Comparison of ENCODE assay signal across 8 mouse cellular contexts in genomic region chr4:149979819-149980308, GRCm38 (mm10). TPM values are rescaled to one million over a fixed set of nuclear protein-coding genes. Genes with fewer than 3 reads are reported as not detected.
DNase-seq lines count a peak whose midpoint lies in the region; ATAC-seq lines count a peak whose summit lies in the region.

No protein-coding gene starts in this region.

- H3K36me3 ChIP-seq in hindbrain, embryonic 15.5 days: no peaks in the 10 kb centered on the region

- peak overlapping the region; percentile 55; the same call in 1 of the 2 replicates for H3K27ac ChIP-seq in hindbrain, embryonic 15.5 days (replicated peaks)

- 0 out of 2 replicates have a peak overlapping the region, but pooled peaks have one; percentile 22 for H3K9ac ChIP-seq in hindbrain, embryonic 15.5 days

- peak; percentile 71 for DNase-seq in T-cell, adult 2 months (ENCODE audit: low spot score)
- DNase-seq in cerebellum, postnatal 14 days: peak; percentile 96
- DNase-seq in frontal cortex, postnatal 25 days (ENCODE audit: low spot score in 2 of 2): peak; percentile 83 to 91
- peak; percentile 81 for DNase-seq in left cerebral cortex, adult 11 months (ENCODE audit: low spot score)
- DNase-seq in lung, postnatal 36 days: peak; percentile 89
- peak; percentile 69 for DNase-seq in retina, postnatal 7 days (ENCODE audit: low read depth, low spot score)
- peak; percentile 72 for DNase-seq in urinary bladder, postnatal 25 days (ENCODE audit: low spot score)

- peak overlapping the region; percentile 53 for H3K4me2 ChIP-seq in hindbrain, embryonic 15.5 days

- H3K9me3 ChIP-seq in hindbrain, embryonic 15.5 days: no peaks in the 10 kb centered on the region

- H3K4me3 ChIP-seq in hindbrain, embryonic 15.5 days: peak overlapping the region; percentile 21

- peak; percentile 46; the same call in 1 of the 2 replicates for ATAC-seq in hindbrain, embryonic 15.5 days (ENCODE audit: low FRiP score, low read depth)

- H3K4me1 ChIP-seq in hindbrain, embryonic 15.5 days (replicated peaks): peaks cover 24% of the 10 kb centered on the region

- WGBS in hindbrain, embryonic 15.5 days: 3% methylated on average over 12 of the region's 12 CpGs

- H3K27me3 ChIP-seq in hindbrain, embryonic 15.5 days: no peaks in the 10 kb centered on the region

RNA-seq across cellular contexts. Expression of gene Spsb1, which starts 25.0 kb away (rescaled TPM):
- polyA plus RNA-seq in hindbrain, embryonic 15.5 days (2015; fragmentation: Nextera tagmentation; extraction: Ambion mirVana): 7.4 and 9.5 TPM in 2 replicates

RNA-seq across cellular contexts. Expression of gene H6pd, which starts 29.0 kb away (rescaled TPM):
- polyA plus RNA-seq in hindbrain, embryonic 15.5 days (2015; fragmentation: Nextera tagmentation; extraction: Ambion mirVana): 3.0 and 3.4 TPM in 2 replicates

Comparison
In these comparisons a context has a peak if more than half of its experiments do, and no peak if none do; other contexts are left out.
1. Peak in every context shown above with its lines: DNase-seq, ATAC-seq, H3K4me3 ChIP-seq and H3K27ac ChIP-seq.